Mouse (Mus musculus) testis, adult 2 months (tissue): ENCODE measurements around the gene C1qtnf6.

ENCODE experiments used
- CTCF ChIP-seq: fragments of 200-500 bp; IDR thresholded peaks from 2 replicates; pipeline ENCODE4 v1.5.1; 2012; ENCODE audit warnings: low read depth, mild to moderate bottlenecking, inconsistent platforms, low read length, moderate library complexity; ENCODE audit not compliant: control insufficient read depth, insufficient read depth, insufficient replicate concordance
- POLR2A ChIP-seq: fragments of 200-500 bp; IDR thresholded peaks from 2 replicates; pipeline ENCODE4 v1.6.1; 2012; ENCODE audit warnings: low read depth, mild to moderate bottlenecking, inconsistent platforms, low read length, moderate library complexity; ENCODE audit not compliant: control insufficient read depth

GRCm38 (mm10) chr15:78542098-78542766, 11.0 kb upstream of the C1qtnf6 start:
- TF ChIP-seq POLR2A (no peak), CTCF (no peak)
